ENCODE assay signal across 25 mouse cellular contexts in genomic region chr8:125727797-125728196, GRCm38 (mm10). TPM values are rescaled to one million over a fixed set of nuclear protein-coding genes. Genes with fewer than 3 reads are reported as not detected.
DNase-seq lines count a peak whose midpoint lies in the region; TF ChIP-seq lines count a peak whose summit lies in the region.
"Had no signal": no experiment of that assay in that cellular context is flagged by ENCODE, and none has a peak within 500 bp of the region (broad histone marks: within the 10 kb centered on the region; RNA-seq: fewer than 3 reads in every experiment).

No protein-coding gene starts in this region.

- intact Hi-C loops in heart, postnatal 14 days (cut with DNase I) = no loop called here

- H3K4me3 ChIP-seq in heart, embryonic 10.5 days = no peak overlapping the region
- no peak overlapping the region for H3K4me3 ChIP-seq in lung, adult 2 months (replicated peaks; ENCODE audit: extremely low read depth, low read depth, low read length)
- H3K4me3 ChIP-seq: embryonic facial prominence, embryonic 10.5 days; forebrain, embryonic 15.5 days; hindbrain, embryonic 10.5 days; intestine, embryonic 15.5 days; kidney, embryonic 15.5 days; limb, embryonic 12.5 days; liver, embryonic 15.5 days; megakaryocyte, embryonic 14.5 days; midbrain, embryonic 15.5 days; neural tube, embryonic 12.5 days; stomach, embryonic 15.5 days had no signal

- peak overlapping the region; percentile 49; the same call in 1 of the 2 replicates for H3K27ac ChIP-seq in heart, embryonic 10.5 days
- H3K27ac ChIP-seq: embryonic facial prominence, embryonic 10.5 days; forebrain, embryonic 15.5 days; hindbrain, embryonic 10.5 days; intestine, embryonic 15.5 days; kidney, embryonic 15.5 days; limb, embryonic 12.5 days; liver, embryonic 15.5 days; midbrain, embryonic 15.5 days; neural tube, embryonic 12.5 days; stomach, embryonic 15.5 days had no signal

- H3K9me3 ChIP-seq in heart, embryonic 10.5 days = no peaks in the 10 kb centered on the region
- H3K9me3 ChIP-seq: embryonic facial prominence, embryonic 10.5 days; forebrain, embryonic 15.5 days; hindbrain, embryonic 10.5 days; intestine, embryonic 15.5 days; kidney, embryonic 15.5 days; limb, embryonic 12.5 days; liver, embryonic 15.5 days; megakaryocyte, embryonic 14.5 days; midbrain, embryonic 15.5 days; neural tube, embryonic 12.5 days; stomach, embryonic 15.5 days had no signal

- no peak for TF ChIP-seq CTCF in lung, adult 2 months (IDR thresholded peaks at IDR 0.05; ENCODE audit: insufficient read depth, low read length)

- WGBS in heart, embryonic 10.5 days = 48% methylated on average over 8 of the region's 8 CpGs
- 63% methylated on average over 8 of the region's 8 CpGs for WGBS in lung, adult 2 months

- no peaks in the 10 kb centered on the region for H3K27me3 ChIP-seq in heart, embryonic 10.5 days (ENCODE audit: insufficient read depth, poor library complexity, severe bottlenecking)
- H3K27me3 ChIP-seq: forebrain, embryonic 15.5 days; intestine, embryonic 15.5 days; kidney, embryonic 15.5 days; limb, embryonic 12.5 days; midbrain, embryonic 15.5 days; neural tube, embryonic 12.5 days; stomach, embryonic 15.5 days had no signal

- H3K36me3 ChIP-seq in heart, embryonic 10.5 days = no peaks in the 10 kb centered on the region
- H3K36me3 ChIP-seq: embryonic facial prominence, embryonic 10.5 days; forebrain, embryonic 15.5 days; hindbrain, embryonic 10.5 days; intestine, embryonic 15.5 days; kidney, embryonic 15.5 days; limb, embryonic 12.5 days; liver, embryonic 15.5 days; midbrain, embryonic 15.5 days; neural tube, embryonic 12.5 days; stomach, embryonic 15.5 days had no signal

- TF ChIP-seq POLR2A in lung, adult 2 months (IDR thresholded peaks at IDR 0.05; ENCODE audit: borderline replicate concordance, extremely low read depth, low read depth, low read length) = no peak

- peaks cover 29% of the 10 kb centered on the region for H3K4me1 ChIP-seq in heart, embryonic 10.5 days
- H3K4me1 ChIP-seq in lung, adult 2 months (ENCODE audit: control insufficient read depth, insufficient read depth, low read length) = no peaks in the 10 kb centered on the region
- H3K4me1 ChIP-seq: forebrain, embryonic 15.5 days; midbrain, embryonic 15.5 days; neural tube, embryonic 12.5 days had no signal

- no peak for DNase-seq in heart, embryonic 10.5 days (ENCODE audit: low spot score)
- DNase-seq in heart, postnatal 14 days = no peak
- peak; percentile 44 for DNase-seq in ES-CJ7 (ENCODE audit: low read depth, low spot score)
- peak; percentile 24 for DNase-seq in lung, adult 2 months
- peak; percentile 27 for DNase-seq in lung, postnatal 25 days (ENCODE audit: low spot score)
- DNase-seq in heart, adult 8-10 months (ENCODE audit: low spot score) = no peak
- DNase-seq in spleen, postnatal 36 days (ENCODE audit: low spot score in 2 of 2) = no peak
- DNase-seq: adrenal gland, postnatal 36 days; cerebellum, adult 11-12 months; cerebellum, postnatal 10 days; kidney, postnatal 4 days; layer of hippocampus, adult 9-11 months; right cerebral cortex, postnatal 14 days; thymus, postnatal 25 days had no signal

RNA-seq across cellular contexts. Expression of gene Ntpcr, which starts 2.0 kb away (rescaled TPM):
- 25.7 and 26.1 TPM in 2 replicates for polyA plus RNA-seq in heart, embryonic 10.5 days (2016; fragmentation: Nextera tagmentation; extraction: Ambion mirVana)
- total RNA-seq in heart, postnatal 14 days (2021) = 10 to 100 TPM; 15.9 to 17.8 TPM
- polyA plus RNA-seq in lung, adult 2 months (2012; rRNA removed) = 14.4 and 15.9 TPM in 2 replicates
- 10 to 100 TPM; 14.6 to 18.4 (median 16.3) TPM for total RNA-seq in heart, adult 8-10 months (2022)

RNA-seq across cellular contexts. Expression of gene Map10, which starts 58.2 kb away (rescaled TPM):
- polyA plus RNA-seq in heart, embryonic 10.5 days (2016; fragmentation: Nextera tagmentation; extraction: Ambion mirVana) = 6.3 and 7.5 TPM in 2 replicates
- 1 to 10 TPM; 3.8 to 4.3 TPM for total RNA-seq in heart, postnatal 14 days (2021)
- polyA plus RNA-seq in lung, adult 2 months (2012; rRNA removed) = 2.0 and 2.6 TPM in 2 replicates
- total RNA-seq in heart, adult 8-10 months (2022) = 1 to 10 TPM; 4.9 to 7.0 (median 6.4) TPM

Comparison
In these comparisons a context has a peak if more than half of its experiments do, and no peak if none do; other contexts are left out.
1. DNase-seq: peak in ES-CJ7 (single experiment), lung, adult 2 months (single experiment) and lung, postnatal 25 days (single experiment); none in heart, embryonic 10.5 days (single experiment), heart, postnatal 14 days (0 of 2), heart, adult 8-10 months (single experiment) and spleen, postnatal 36 days (0 of 2).